In the genomic region with DNA sequence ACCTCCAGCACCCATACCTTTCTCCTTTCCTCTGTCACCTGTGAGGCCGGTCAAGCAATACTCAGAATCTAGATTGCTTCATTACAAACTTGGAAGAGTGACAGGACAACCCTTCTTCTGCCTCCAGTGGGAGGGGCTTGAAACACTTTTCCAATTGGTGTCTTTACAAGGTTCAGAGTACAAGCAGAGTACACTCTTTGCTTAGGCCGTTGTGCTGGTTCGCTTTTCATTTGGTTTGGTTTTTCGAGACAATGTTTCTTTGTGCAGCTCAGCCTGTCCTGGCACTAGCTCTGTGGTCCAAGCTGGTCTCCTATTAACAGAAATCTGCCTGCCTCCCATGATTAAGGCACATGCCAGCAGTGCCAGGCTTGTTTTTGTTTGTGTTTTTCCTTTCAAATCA, we compare ENCODE assay signal across 26 mouse cellular contexts. TPM values are rescaled to one million over a fixed set of nuclear protein-coding genes. Genes with fewer than 3 reads are reported as not detected.
A peak's percentile ranks its signal among the peaks of the same experiment; 100 is the strongest.
DNase-seq lines count a peak whose midpoint lies in the region; ATAC-seq and TF ChIP-seq lines count a peak whose summit lies in the region.
"Had no signal": no experiment of that assay in that cellular context is flagged by ENCODE, and none has a peak within 500 bp of the region (broad histone marks: within the 10 kb centered on the region; RNA-seq: fewer than 3 reads in every experiment).

No protein-coding gene starts in this region.

- peaks cover 7% of the 10 kb centered on the region; the same call in 1 of the 2 replicates for H3K4me1 ChIP-seq in kidney, embryonic 15.5 days
- H3K4me1 ChIP-seq in liver, embryonic 15.5 days (replicated peaks): no peaks in the 10 kb centered on the region
- no peaks in the 10 kb centered on the region for H3K4me1 ChIP-seq in liver, embryonic 11.5 days (replicated peaks; ENCODE audit: control insufficient read depth, insufficient read depth, low read length)
- H3K4me1 ChIP-seq: embryonic facial prominence, embryonic 12.5 days; forebrain, embryonic 12.5 days; heart, embryonic 15.5 days; hindbrain, embryonic 13.5 days; limb, embryonic 15.5 days; lung, embryonic 15.5 days; neural tube, embryonic 15.5 days had no signal

- TF ChIP-seq POLR2A in brain, embryonic 14.5 days (IDR thresholded peaks at IDR 0.05; ENCODE audit: borderline replicate concordance, extremely low read depth, insufficient read depth, insufficient read length, poor library complexity, severe bottlenecking): no peak

- WGBS in kidney, embryonic 15.5 days: 86% methylated on average over 4 of the region's 4 CpGs
- 75% methylated on average over 4 of the region's 4 CpGs for WGBS in liver, embryonic 15.5 days (ENCODE audit: insufficient replicate concordance)
- WGBS in liver, embryonic 11.5 days: 92% methylated on average over 4 of the region's 4 CpGs
- WGBS in large intestine, adult 2 months: 21% methylated on average over 4 of the region's 4 CpGs

- no peak for TF ChIP-seq CTCF in brain, embryonic 14.5 days (IDR thresholded peaks at IDR 0.05; ENCODE audit: borderline replicate concordance, extremely low read depth, insufficient read depth, insufficient read length)

- H3K27ac ChIP-seq in kidney, embryonic 15.5 days: no peak overlapping the region
- 0 out of 2 replicates have a peak overlapping the region, but pooled peaks have one; percentile 51 for H3K27ac ChIP-seq in liver, embryonic 15.5 days (replicated peaks)
- H3K27ac ChIP-seq in liver, embryonic 11.5 days (ENCODE audit: low read depth, low read length): no peak overlapping the region
- H3K27ac ChIP-seq: embryonic facial prominence, embryonic 12.5 days; forebrain, embryonic 12.5 days; heart, embryonic 15.5 days; hindbrain, embryonic 13.5 days; limb, embryonic 15.5 days; lung, embryonic 15.5 days; neural tube, embryonic 15.5 days; stomach, postnatal 0 days had no signal

- no peaks in the 10 kb centered on the region for H3K36me3 ChIP-seq in kidney, embryonic 15.5 days
- H3K36me3 ChIP-seq in liver, embryonic 15.5 days (replicated peaks): no peaks in the 10 kb centered on the region
- no peaks in the 10 kb centered on the region for H3K36me3 ChIP-seq in liver, embryonic 11.5 days (ENCODE audit: control insufficient read depth, insufficient read depth, low read length)
- H3K36me3 ChIP-seq: embryonic facial prominence, embryonic 12.5 days; forebrain, embryonic 12.5 days; heart, embryonic 15.5 days; hindbrain, embryonic 13.5 days; limb, embryonic 15.5 days; lung, embryonic 15.5 days; neural tube, embryonic 15.5 days had no signal

- no peak for ATAC-seq in kidney, embryonic 15.5 days (replicated peaks; ENCODE audit: low FRiP score)
- no peak; the same call in 1 of the 2 replicates for ATAC-seq in liver, embryonic 15.5 days (ENCODE audit: insufficient read depth)
- ATAC-seq in liver, embryonic 11.5 days (replicated peaks; ENCODE audit: low FRiP score): no peak
- ATAC-seq: Patski had no signal

- H3K4me3 ChIP-seq in kidney, embryonic 15.5 days (replicated peaks): no peak overlapping the region
- no peak overlapping the region for H3K4me3 ChIP-seq in liver, embryonic 15.5 days (replicated peaks)
- H3K4me3 ChIP-seq in liver, embryonic 11.5 days (ENCODE audit: low read depth, low read length): no peak overlapping the region
- H3K4me3 ChIP-seq: embryonic facial prominence, embryonic 12.5 days; forebrain, embryonic 12.5 days; heart, embryonic 15.5 days; hindbrain, embryonic 13.5 days; limb, embryonic 15.5 days; lung, embryonic 15.5 days; neural tube, embryonic 15.5 days had no signal

- peak; percentile 83 for DNase-seq in kidney, adult 11 months
- DNase-seq in liver, embryonic 11.5 days (ENCODE audit: low spot score): no peak
- peak; percentile 29 for DNase-seq in brain, embryonic 14.5 days (ENCODE audit: low read depth)
- DNase-seq in large intestine, adult 2 months (ENCODE audit: low read depth, low spot score): peak; percentile 55
- no peak for DNase-seq in adipocyte (ENCODE audit: low spot score)
- DNase-seq: adrenal gland, adult 2 months; cerebellum, adult 18-20 months; cerebellum, postnatal 14 days; gastrocnemius, postnatal 36 days; heart, postnatal 36 days; left cerebral cortex, postnatal 4 days; thymus, postnatal 14 days had no signal

- no peaks in the 10 kb centered on the region for H3K27me3 ChIP-seq in kidney, embryonic 15.5 days
- H3K27me3 ChIP-seq in liver, embryonic 15.5 days: no peaks in the 10 kb centered on the region
- H3K27me3 ChIP-seq in liver, embryonic 11.5 days (replicated peaks; ENCODE audit: control insufficient read depth, insufficient read depth, low read length): no peaks in the 10 kb centered on the region
- H3K27me3 ChIP-seq: embryonic facial prominence, embryonic 12.5 days; forebrain, embryonic 12.5 days; heart, embryonic 15.5 days; hindbrain, embryonic 13.5 days; limb, embryonic 15.5 days; lung, embryonic 15.5 days; neural tube, embryonic 15.5 days; Patski had no signal

- no peaks in the 10 kb centered on the region for H3K9me3 ChIP-seq in kidney, embryonic 15.5 days (replicated peaks)
- no peaks in the 10 kb centered on the region for H3K9me3 ChIP-seq in liver, embryonic 15.5 days (replicated peaks)
- no peaks in the 10 kb centered on the region for H3K9me3 ChIP-seq in liver, embryonic 11.5 days (ENCODE audit: control insufficient read depth, low read length)
- H3K9me3 ChIP-seq: embryonic facial prominence, embryonic 12.5 days; heart, embryonic 15.5 days; hindbrain, embryonic 13.5 days; limb, embryonic 15.5 days; lung, embryonic 15.5 days; neural tube, embryonic 15.5 days had no signal

- no peak overlapping the region for H3K9ac ChIP-seq in kidney, embryonic 15.5 days
- no peak overlapping the region for H3K9ac ChIP-seq in liver, embryonic 15.5 days
- H3K9ac ChIP-seq in liver, embryonic 11.5 days (ENCODE audit: low read depth, low read length): no peak overlapping the region
- H3K9ac ChIP-seq: embryonic facial prominence, embryonic 12.5 days; forebrain, embryonic 12.5 days; heart, embryonic 15.5 days; hindbrain, embryonic 13.5 days; limb, embryonic 15.5 days; lung, embryonic 15.5 days; neural tube, embryonic 15.5 days had no signal

- H3K4me2 ChIP-seq in kidney, embryonic 15.5 days: no peak overlapping the region
- no peak overlapping the region for H3K4me2 ChIP-seq in liver, embryonic 15.5 days
- no peak overlapping the region for H3K4me2 ChIP-seq in liver, embryonic 11.5 days
- H3K4me2 ChIP-seq: embryonic facial prominence, embryonic 12.5 days; forebrain, embryonic 12.5 days; heart, embryonic 15.5 days; hindbrain, embryonic 13.5 days; limb, embryonic 15.5 days; lung, embryonic 15.5 days; midbrain, embryonic 11.5 days; neural tube, embryonic 15.5 days had no signal

RNA-seq across cellular contexts. Expression of a gene that starts 10.0 kb away (rescaled TPM):
- 9.3 and 9.7 TPM in 2 replicates for polyA plus RNA-seq in kidney, embryonic 15.5 days (2015; fragmentation: Nextera tagmentation; extraction: Ambion mirVana)
- 66.0 and 93.3 TPM in 2 replicates for polyA plus RNA-seq in liver, embryonic 15.5 days (2015; fragmentation: Nextera tagmentation; extraction: Ambion mirVana)
- 0.27 and 0.34 TPM in 2 replicates for polyA plus RNA-seq in liver, embryonic 11.5 days (2014; fragmentation: Nextera tagmentation; extraction: Ambion mirVana)
- 0.06 and 0.07 TPM in 2 replicates for polyA plus RNA-seq in brain, embryonic 14.5 days (2012; rRNA removed)
- 0.05 TPM in 1 of 2 replicates, not detected in the other for polyA plus RNA-seq in large intestine, adult 2 months (2012; rRNA removed)
- polyA plus RNA-seq: embryonic facial prominence, embryonic 12.5 days; forebrain, embryonic 12.5 days; midbrain, embryonic 11.5 days; midbrain, postnatal 0 days; small intestine, adult 2 months had no signal

RNA-seq across cellular contexts. Expression of a gene that starts 18.4 kb away (rescaled TPM):
- 4.8 and 9.2 TPM in 2 replicates for polyA plus RNA-seq in kidney, embryonic 15.5 days (2015; fragmentation: Nextera tagmentation; extraction: Ambion mirVana)
- 918 and 1,131 TPM in 2 replicates for polyA plus RNA-seq in liver, embryonic 15.5 days (2015; fragmentation: Nextera tagmentation; extraction: Ambion mirVana)
- 87.0 and 97.8 TPM in 2 replicates for polyA plus RNA-seq in liver, embryonic 11.5 days (2014; fragmentation: Nextera tagmentation; extraction: Ambion mirVana)
- polyA plus RNA-seq in brain, embryonic 14.5 days (2012; rRNA removed): 0.05 and 0.21 TPM in 2 replicates
- polyA plus RNA-seq in large intestine, adult 2 months (2012; rRNA removed): not detected in 2 replicates
- polyA plus RNA-seq: adrenal gland, adult 2 months; embryonic facial prominence, embryonic 12.5 days; forebrain, embryonic 12.5 days; hindbrain, embryonic 13.5 days; midbrain, embryonic 11.5 days; midbrain, postnatal 0 days; small intestine, adult 2 months had no signal

Comparison
In these comparisons a context has a peak if more than half of its experiments do, and no peak if none do; other contexts are left out.
1. DNase-seq: peak in kidney, adult 11 months (single experiment), brain, embryonic 14.5 days (single experiment) and large intestine, adult 2 months (single experiment); none in liver, embryonic 11.5 days (single experiment) and adipocyte (single experiment).